Comparison of ENCODE assay signal across 12 mouse cellular contexts in genomic region chr5:131089876-131090275, GRCm38 (mm10).
DNase-seq lines count a peak whose midpoint lies in the region; ATAC-seq and TF ChIP-seq lines count a peak whose summit lies in the region.
"Had no signal": no experiment of that assay in that cellular context is flagged by ENCODE, and none has a peak within 500 bp of the region (broad histone marks: within the 10 kb centered on the region; RNA-seq: fewer than 3 reads in every experiment).

No protein-coding gene starts in this region.

- no peaks in the 10 kb centered on the region for H3K27me3 ChIP-seq in forebrain, postnatal 0 days (ENCODE audit: insufficient read depth, low read length)
- no peaks in the 10 kb centered on the region for H3K27me3 ChIP-seq in forebrain, embryonic 12.5 days
- H3K27me3 ChIP-seq in midbrain, embryonic 11.5 days (ENCODE audit: control insufficient read depth, insufficient read depth, low read length): no peaks in the 10 kb centered on the region
- no peaks in the 10 kb centered on the region for H3K27me3 ChIP-seq in midbrain, embryonic 14.5 days (ENCODE audit: control insufficient read depth, insufficient read depth, low read length)

- H3K4me1 ChIP-seq in forebrain, postnatal 0 days (ENCODE audit: insufficient read depth): 0 out of 2 replicates have a peak, but pooled peaks cover 6% of the 10 kb centered on the region
- H3K4me1 ChIP-seq in forebrain, embryonic 12.5 days: peaks cover 7% of the 10 kb centered on the region; the same call in 1 of the 2 replicates
- no peaks in the 10 kb centered on the region for H3K4me1 ChIP-seq in midbrain, embryonic 11.5 days (ENCODE audit: control insufficient read depth, insufficient read depth, low read length)
- 0 out of 2 replicates have a peak, but pooled peaks cover 4% of the 10 kb centered on the region for H3K4me1 ChIP-seq in midbrain, embryonic 14.5 days (ENCODE audit: control insufficient read depth, insufficient read depth, low read length)

- TF ChIP-seq CTCF in forebrain, postnatal 0 days (IDR thresholded peaks at IDR 0.05; ENCODE audit: low read depth): no peak
- no peak for TF ChIP-seq CTCF in left cerebral cortex, adult 2 months (IDR thresholded peaks at IDR 0.05)

- 43% methylated on average over 8 of the region's 8 CpGs for WGBS in forebrain, postnatal 0 days
- 65% methylated on average over 8 of the region's 8 CpGs for WGBS in forebrain, embryonic 12.5 days
- 73% methylated on average over 8 of the region's 8 CpGs for WGBS in midbrain, embryonic 11.5 days
- WGBS in midbrain, embryonic 14.5 days: 72% methylated on average over 8 of the region's 8 CpGs

- DNase-seq in forebrain, postnatal 0 days: no peak
- peak; percentile 69 for DNase-seq in midbrain, embryonic 11.5 days (ENCODE audit: low spot score, missing footprints)
- DNase-seq in midbrain, embryonic 14.5 days: no peak
- DNase-seq in left cerebral cortex, adult 2 months (ENCODE audit: extremely low spot score in 1 of 2, low spot score in 2 of 2): peak; percentile 33 to 35
- DNase-seq in telencephalon, adult 2 months (ENCODE audit: low read depth, low spot score): peak; percentile 76
- no peak for DNase-seq in heart, postnatal 4 days
- DNase-seq in gastrocnemius, adult 8-10 months (ENCODE audit: low spot score in 2 of 2): no peak
- DNase-seq: heart, adult 11 months; liver; lung, postnatal 36 days had no signal

- intact Hi-C loops in left cerebral cortex, adult 2 months (cut with DNase I): loop anchor here (1.0 to 2.0 kb wide), 2 partner anchors 27 to 179 kb away; no protein-coding TSS in a partner anchor

- no peak overlapping the region for H3K4me2 ChIP-seq in forebrain, postnatal 0 days (ENCODE audit: low read depth)
- H3K4me2 ChIP-seq in forebrain, embryonic 12.5 days: no peak overlapping the region
- no peak overlapping the region for H3K4me2 ChIP-seq in midbrain, embryonic 11.5 days
- no peak overlapping the region for H3K4me2 ChIP-seq in midbrain, embryonic 14.5 days (ENCODE audit: low read length)

- no peaks in the 10 kb centered on the region for H3K9me3 ChIP-seq in forebrain, postnatal 0 days (ENCODE audit: low read length)
- no peaks in the 10 kb centered on the region for H3K9me3 ChIP-seq in forebrain, embryonic 12.5 days
- H3K9me3 ChIP-seq in midbrain, embryonic 11.5 days (ENCODE audit: control insufficient read depth, low read length): no peaks in the 10 kb centered on the region
- H3K9me3 ChIP-seq in midbrain, embryonic 14.5 days (ENCODE audit: control insufficient read depth, low read length): no peaks in the 10 kb centered on the region

- no peak overlapping the region for H3K9ac ChIP-seq in forebrain, postnatal 0 days
- H3K9ac ChIP-seq in forebrain, embryonic 12.5 days: no peak overlapping the region
- H3K9ac ChIP-seq in midbrain, embryonic 11.5 days (ENCODE audit: low read length): no peak overlapping the region
- H3K9ac ChIP-seq in midbrain, embryonic 14.5 days (replicated peaks; ENCODE audit: low read length): no peak overlapping the region

- no peak overlapping the region for H3K27ac ChIP-seq in forebrain, postnatal 0 days (ENCODE audit: low read depth, low read length)
- H3K27ac ChIP-seq in forebrain, embryonic 12.5 days: no peak overlapping the region
- no peak overlapping the region for H3K27ac ChIP-seq in midbrain, embryonic 11.5 days (ENCODE audit: low read depth, low read length)
- H3K27ac ChIP-seq in midbrain, embryonic 14.5 days (replicated peaks; ENCODE audit: low read depth, low read length): no peak overlapping the region
- no peak overlapping the region for H3K27ac ChIP-seq in left cerebral cortex, adult 2 months

- H3K36me3 ChIP-seq in forebrain, postnatal 0 days (ENCODE audit: insufficient read depth): no peaks in the 10 kb centered on the region
- H3K36me3 ChIP-seq in forebrain, embryonic 12.5 days (replicated peaks): no peaks in the 10 kb centered on the region
- H3K36me3 ChIP-seq in midbrain, embryonic 11.5 days (ENCODE audit: control insufficient read depth, insufficient read depth, low read length): no peaks in the 10 kb centered on the region
- H3K36me3 ChIP-seq in midbrain, embryonic 14.5 days (ENCODE audit: control insufficient read depth, insufficient read depth, low read length): no peaks in the 10 kb centered on the region

- H3K4me3 ChIP-seq in forebrain, postnatal 0 days (ENCODE audit: low read depth, low read length): no peak overlapping the region
- no peak overlapping the region for H3K4me3 ChIP-seq in forebrain, embryonic 12.5 days (replicated peaks)
- no peak overlapping the region for H3K4me3 ChIP-seq in midbrain, embryonic 11.5 days (ENCODE audit: low read depth, low read length)
- no peak overlapping the region for H3K4me3 ChIP-seq in midbrain, embryonic 14.5 days (replicated peaks; ENCODE audit: low read depth, low read length)
- no peak overlapping the region for H3K4me3 ChIP-seq in left cerebral cortex, adult 2 months

- ATAC-seq in forebrain, postnatal 0 days: peak; percentile 25; the same call in 1 of the 2 replicates
- no peak for ATAC-seq in forebrain, embryonic 12.5 days (ENCODE audit: low FRiP score)
- no peak for ATAC-seq in midbrain, embryonic 11.5 days (ENCODE audit: low FRiP score)
- ATAC-seq in midbrain, embryonic 14.5 days (ENCODE audit: low FRiP score, low TSS enrichment): no peak
- ATAC-seq: CD4-positive, CD25-positive, alpha-beta regulatory T cell, adult 4 months had no signal

Comparison
In these comparisons a context has a peak if more than half of its experiments do, and no peak if none do; other contexts are left out.
1. DNase-seq: peak in midbrain, embryonic 11.5 days (single experiment), left cerebral cortex, adult 2 months (2 of 2) and telencephalon, adult 2 months (single experiment); none in forebrain, postnatal 0 days (single experiment), midbrain, embryonic 14.5 days (single experiment), heart, postnatal 4 days (single experiment) and gastrocnemius, adult 8-10 months (0 of 2).